Mouse (Mus musculus): ENCODE measurements around the gene Hist1h1c.

DNA sequence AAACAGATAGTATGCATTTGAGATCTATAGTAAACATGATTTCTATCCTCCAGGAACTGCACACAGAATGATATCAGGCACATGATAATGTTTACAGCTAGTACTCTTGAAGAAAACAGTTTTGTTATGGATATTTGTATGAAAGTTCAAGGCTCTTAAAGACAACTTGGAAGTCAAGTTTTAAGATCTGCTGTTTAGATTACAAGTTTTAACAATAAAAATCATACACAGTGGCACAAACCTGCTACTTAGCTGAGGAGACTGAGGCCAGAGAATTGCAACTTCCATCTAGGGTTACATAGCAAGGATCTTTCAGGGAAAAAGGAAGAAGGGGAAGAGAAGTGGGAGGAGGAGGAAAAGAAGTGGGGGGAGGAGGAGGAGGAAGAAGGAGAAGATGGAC is 16.4 kb downstream of the Hist1h1c start:
- no peak for TF ChIP-seq POLR2A (IDR thresholded peaks at IDR 0.05; ENCODE audit: borderline replicate concordance, extremely low read depth, low read depth, low read length)
- TF ChIP-seq CTCF (IDR thresholded peaks at IDR 0.05; ENCODE audit: insufficient read depth, low read length) = no peak
